ENCODE assay signal across 8 mouse cellular contexts in the genomic region with DNA sequence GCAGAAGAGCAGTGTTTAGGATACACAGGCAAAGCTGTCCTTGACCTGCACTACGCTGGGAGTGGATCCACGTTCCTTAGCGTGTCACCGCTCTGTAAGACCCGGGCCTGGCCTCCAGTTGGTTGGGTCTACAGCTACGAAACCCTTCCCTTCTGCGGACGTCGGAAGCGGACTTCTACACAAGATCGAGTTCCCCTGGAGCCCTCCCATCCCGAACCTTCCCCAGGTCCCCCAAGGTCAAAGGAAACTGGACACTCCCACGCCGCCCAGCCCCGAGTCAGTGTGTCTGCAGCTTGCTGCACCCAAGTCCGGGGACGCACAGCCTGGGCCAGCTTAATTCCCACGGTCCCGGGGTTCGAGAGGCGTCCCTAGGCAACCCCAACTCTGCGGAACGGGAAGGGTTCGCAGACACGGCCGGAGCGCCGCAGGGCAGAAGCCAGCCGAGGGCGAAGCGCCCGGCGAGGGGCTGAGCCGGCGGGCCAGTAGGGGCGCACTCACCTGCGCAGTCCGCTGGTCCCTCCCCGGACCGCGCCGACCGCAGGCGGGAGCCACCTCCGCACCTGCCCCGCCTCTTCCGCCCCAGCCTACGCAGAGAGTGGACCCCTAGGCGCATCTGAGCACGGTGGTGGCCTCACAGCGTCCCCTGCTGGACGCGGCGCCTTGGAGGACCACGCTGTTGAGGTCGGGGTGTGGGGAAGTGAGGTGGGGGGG. TPM values are rescaled to one million over a fixed set of nuclear protein-coding genes. Genes with fewer than 3 reads are reported as not detected.
DNase-seq lines count a peak whose midpoint lies in the region; ATAC-seq and TF ChIP-seq lines count a peak whose summit lies in the region.

A gene (minus strand): TSS at position 553 of the 711 bp plus-strand sequence.

- 0 out of 2 replicates have a peak, but pooled peaks have one; percentile 36 for TF ChIP-seq CTCF in G1E (IDR thresholded peaks at IDR 0.05; ENCODE audit: low read depth, low read length)
- TF ChIP-seq CTCF in forebrain, postnatal 0 days (IDR thresholded peaks at IDR 0.05; ENCODE audit: low read depth), result peak; percentile 91

- peaks cover 11% of the 10 kb centered on the region for H3K4me1 ChIP-seq in G1E (ENCODE audit: insufficient read depth, low read depth, low read length)
- H3K4me1 ChIP-seq in forebrain, postnatal 0 days (ENCODE audit: insufficient read depth), result peaks cover 12% of the 10 kb centered on the region
- peaks cover 9% of the 10 kb centered on the region for H3K4me1 ChIP-seq in lung, embryonic 16.5 days (replicated peaks; ENCODE audit: control insufficient read depth, insufficient read depth, low read length)

- peak within 1 kb of the TSS; percentile 58 for H3K4me2 ChIP-seq in forebrain, postnatal 0 days (ENCODE audit: low read depth)
- H3K4me2 ChIP-seq in lung, embryonic 16.5 days (ENCODE audit: low read depth, low read length), result peak within 1 kb of the TSS; percentile 58

- peak within 1 kb of the TSS; percentile 72 for H3K27ac ChIP-seq in forebrain, postnatal 0 days (ENCODE audit: low read depth, low read length)
- H3K27ac ChIP-seq in lung, embryonic 16.5 days (ENCODE audit: low read length), result peak within 1 kb of the TSS; percentile 70

- peak within 1 kb of the TSS; percentile 86 for H3K9ac ChIP-seq in forebrain, postnatal 0 days
- H3K9ac ChIP-seq in lung, embryonic 16.5 days (ENCODE audit: low read length), result peak within 1 kb of the TSS; percentile 97

- peak; percentile 80 for DNase-seq in G1E (ENCODE audit: low spot score)
- peak; percentile 96 to 99 for DNase-seq in cerebellum, adult 18-20 months
- DNase-seq in forebrain, postnatal 0 days, result peak; percentile 94
- DNase-seq in layer of hippocampus, adult 9-10 months (ENCODE audit: low spot score), result peak; percentile 81
- DNase-seq in ovary, postnatal 10 days (ENCODE audit: low spot score), result peak; percentile 90
- peak; percentile 93 to 98 for DNase-seq in thymus, postnatal 10 days (ENCODE audit: low spot score in 2 of 2)

- no peaks in the 10 kb centered on the region for H3K27me3 ChIP-seq in G1E (ENCODE audit: insufficient read depth, low read length)
- H3K27me3 ChIP-seq in forebrain, postnatal 0 days (ENCODE audit: insufficient read depth, low read length), result no peaks in the 10 kb centered on the region
- H3K27me3 ChIP-seq in lung, embryonic 16.5 days (ENCODE audit: control insufficient read depth, insufficient read depth, low read depth, low read length), result no peaks in the 10 kb centered on the region

- peaks cover 29% of the 10 kb centered on the region for H3K36me3 ChIP-seq in G1E (replicated peaks)
- H3K36me3 ChIP-seq in forebrain, postnatal 0 days (ENCODE audit: insufficient read depth), result peaks cover 8% of the 10 kb centered on the region; the same call in 1 of the 2 replicates
- no peaks in the 10 kb centered on the region for H3K36me3 ChIP-seq in lung, embryonic 16.5 days (ENCODE audit: control insufficient read depth, insufficient read depth, low read length)

- WGBS in forebrain, postnatal 0 days, result under 1% methylated on average over 43 of the region's 56 CpGs
- WGBS in lung, embryonic 16.5 days, result under 1% methylated on average over 45 of the region's 56 CpGs

- ATAC-seq in G1E (ENCODE audit: extremely low read depth, insufficient number of reproducible peaks, low FRiP score, poor library complexity, severe bottlenecking), result peak; percentile 84
- ATAC-seq in forebrain, postnatal 0 days, result peak; percentile 98
- peak; percentile 94 to 99 for ATAC-seq in hematopoietic stem cell, adult 5-6 weeks (replicated peaks in 1 of 2; ENCODE audit: insufficient read depth in 1 of 2, low FRiP score in 2 of 2, low TSS enrichment in 1 of 2, low read depth in 1 of 2, poor library complexity in 2 of 2, severe bottlenecking in 2 of 2)
- peak; percentile 100 for ATAC-seq in lung, embryonic 16.5 days (ENCODE audit: low read depth)

- H3K4me3 ChIP-seq in G1E (ENCODE audit: low read depth, low read length), result peak within 1 kb of the TSS; percentile 78
- peak within 1 kb of the TSS; percentile 86 for H3K4me3 ChIP-seq in forebrain, postnatal 0 days (ENCODE audit: low read depth, low read length)
- peak within 1 kb of the TSS; percentile 93 for H3K4me3 ChIP-seq in lung, embryonic 16.5 days (ENCODE audit: low read length)

- no peaks in the 10 kb centered on the region for H3K9me3 ChIP-seq in G1E (replicated peaks)
- H3K9me3 ChIP-seq in forebrain, postnatal 0 days (ENCODE audit: low read length), result no peaks in the 10 kb centered on the region
- H3K9me3 ChIP-seq in lung, embryonic 16.5 days (ENCODE audit: control insufficient read depth, low read length), result no peaks in the 10 kb centered on the region

RNA-seq across cellular contexts. Expression of the gene that starts here (rescaled TPM):
- total RNA-seq in G1E (2014; fragmentation: Nextera tagmentation) (13.5 and 24.2 TPM in 2 replicates), G1E (2017) (22.9 and 31.1 TPM in 2 replicates)
- 6.4 and 8.6 TPM in 2 replicates for polyA plus RNA-seq in G1E (2012)
- 33.7 and 35.2 TPM in 2 replicates for total RNA-seq in forebrain, postnatal 0 days (2014; rRNA removed)
- polyA plus RNA-seq in forebrain, postnatal 0 days (2015; fragmentation: Nextera tagmentation; extraction: Ambion mirVana), result 81.3 and 93.3 TPM in 2 replicates
- total RNA-seq in hematopoietic stem cell, adult 5-6 weeks (2017), result 45.8 and 46.2 TPM in 2 replicates
- polyA plus RNA-seq in lung, embryonic 16.5 days (2015; fragmentation: Nextera tagmentation; extraction: Ambion mirVana), result 44.3 and 49.2 TPM in 2 replicates

Comparison
In these comparisons a context has a peak if more than half of its experiments do, and no peak if none do; other contexts are left out.
1. Peak in every context shown above with its lines: DNase-seq, ATAC-seq, H3K4me3 ChIP-seq and H3K27ac ChIP-seq.